ENCODE assay signal across 9 mouse cellular contexts in the genomic region with DNA sequence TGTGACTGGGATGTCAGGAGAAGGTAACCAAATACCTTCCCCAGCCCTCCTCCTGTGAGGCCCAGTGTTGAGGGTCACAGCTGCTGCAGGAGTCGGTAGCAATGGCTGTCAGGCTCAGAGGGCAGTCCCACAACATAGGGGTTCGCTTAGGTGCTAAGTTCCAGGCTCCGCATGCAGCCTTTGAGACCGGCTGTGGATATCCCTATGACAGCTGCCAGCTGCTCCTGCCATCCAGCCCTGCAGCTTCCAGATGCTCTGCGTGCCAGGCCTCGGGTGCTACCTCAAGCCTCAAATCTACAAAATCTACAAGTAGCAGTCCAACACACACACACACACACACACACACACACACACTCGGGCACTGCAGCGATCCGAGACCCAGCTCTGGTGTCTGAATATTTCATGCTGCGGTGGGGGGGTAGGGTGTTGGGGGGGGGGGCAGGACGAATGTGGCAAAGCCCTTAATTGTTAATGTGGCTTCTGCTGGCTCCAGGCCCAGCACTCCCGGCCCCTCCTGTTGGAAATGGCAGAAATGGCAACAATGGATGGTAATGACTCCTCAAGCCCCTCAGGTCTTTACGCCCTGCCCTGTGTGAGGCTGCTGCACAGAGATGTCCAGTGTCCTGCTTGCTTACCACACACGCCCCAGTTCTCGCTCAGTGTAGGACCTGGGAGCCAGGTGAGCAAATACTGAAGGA. TPM values are rescaled to one million over a fixed set of nuclear protein-coding genes. Genes with fewer than 3 reads are reported as not detected.
DNase-seq lines count a peak whose midpoint lies in the region; ATAC-seq and TF ChIP-seq lines count a peak whose summit lies in the region.
"Had no signal": no experiment of that assay in that cellular context is flagged by ENCODE, and none has a peak within 500 bp of the region (broad histone marks: within the 10 kb centered on the region; RNA-seq: fewer than 3 reads in every experiment).

No protein-coding gene starts in this region.

- H3K4me1 ChIP-seq in lung, embryonic 15.5 days = peaks cover 44% of the 10 kb centered on the region
- H3K4me1 ChIP-seq in lung, adult 2 months (ENCODE audit: control insufficient read depth, insufficient read depth, low read length) = peaks cover 4% of the 10 kb centered on the region; the same call in 1 of the 2 replicates
- peaks cover 64% of the 10 kb centered on the region for H3K4me1 ChIP-seq in forebrain, embryonic 10.5 days
- H3K4me1 ChIP-seq in intestine, embryonic 16.5 days (ENCODE audit: control insufficient read depth, insufficient read depth, low read length) = peaks cover 25% of the 10 kb centered on the region
- H3K4me1 ChIP-seq in neural tube, embryonic 14.5 days (ENCODE audit: control insufficient read depth, insufficient read depth, low read length) = peaks cover 32% of the 10 kb centered on the region

- H3K9ac ChIP-seq in lung, embryonic 15.5 days = no peak overlapping the region
- 0 out of 2 replicates have a peak overlapping the region, but pooled peaks have one; percentile 27 for H3K9ac ChIP-seq in intestine, embryonic 16.5 days (ENCODE audit: low read depth, low read length)
- no peak overlapping the region for H3K9ac ChIP-seq in neural tube, embryonic 14.5 days (replicated peaks; ENCODE audit: low read depth, low read length)

- H3K27ac ChIP-seq in lung, embryonic 15.5 days = no peak overlapping the region; the same call in 1 of the 2 replicates
- H3K27ac ChIP-seq in forebrain, embryonic 10.5 days = peak overlapping the region; percentile 95
- H3K27ac ChIP-seq in intestine, embryonic 16.5 days (ENCODE audit: low read length) = no peak overlapping the region
- H3K27ac ChIP-seq in neural tube, embryonic 14.5 days (ENCODE audit: low read depth, low read length) = peak overlapping the region; percentile 97

- 35% methylated on average over 15 of the region's 15 CpGs for WGBS in lung, embryonic 15.5 days
- WGBS in lung, adult 2 months = 62% methylated on average over 15 of the region's 15 CpGs
- WGBS in forebrain, embryonic 10.5 days = 45% methylated on average over 15 of the region's 15 CpGs
- WGBS in intestine, embryonic 16.5 days = 55% methylated on average over 15 of the region's 15 CpGs
- WGBS in neural tube, embryonic 14.5 days = 21% methylated on average over 15 of the region's 15 CpGs

- H3K4me3 ChIP-seq in lung, embryonic 15.5 days = no peak overlapping the region
- no peak overlapping the region for H3K4me3 ChIP-seq in lung, adult 2 months (replicated peaks; ENCODE audit: extremely low read depth, low read depth, low read length)
- H3K4me3 ChIP-seq in forebrain, embryonic 10.5 days = peak overlapping the region; percentile 88
- H3K4me3 ChIP-seq in intestine, embryonic 16.5 days (ENCODE audit: low read length) = no peak overlapping the region
- H3K4me3 ChIP-seq in neural tube, embryonic 14.5 days (ENCODE audit: low read depth, low read length) = peak overlapping the region; percentile 88; the same call in 1 of the 2 replicates

- H3K36me3 ChIP-seq in lung, embryonic 15.5 days = no peaks in the 10 kb centered on the region
- no peaks in the 10 kb centered on the region for H3K36me3 ChIP-seq in forebrain, embryonic 10.5 days (replicated peaks)
- H3K36me3 ChIP-seq in intestine, embryonic 16.5 days (ENCODE audit: control insufficient read depth, insufficient read depth, low read length) = no peaks in the 10 kb centered on the region
- no peaks in the 10 kb centered on the region for H3K36me3 ChIP-seq in neural tube, embryonic 14.5 days (ENCODE audit: control insufficient read depth, insufficient read depth, low read length)

- TF ChIP-seq POLR2A in lung, adult 2 months (IDR thresholded peaks at IDR 0.05; ENCODE audit: borderline replicate concordance, extremely low read depth, low read depth, low read length) = no peak

- no peaks in the 10 kb centered on the region for H3K9me3 ChIP-seq in lung, embryonic 15.5 days
- no peaks in the 10 kb centered on the region for H3K9me3 ChIP-seq in forebrain, embryonic 10.5 days
- no peaks in the 10 kb centered on the region for H3K9me3 ChIP-seq in intestine, embryonic 16.5 days (ENCODE audit: control insufficient read depth, low read length)
- no peaks in the 10 kb centered on the region for H3K9me3 ChIP-seq in neural tube, embryonic 14.5 days (ENCODE audit: control insufficient read depth, low read length)

- H3K27me3 ChIP-seq in lung, embryonic 15.5 days = peaks cover 11% of the 10 kb centered on the region; the same call in 1 of the 2 replicates
- H3K27me3 ChIP-seq in forebrain, embryonic 10.5 days (ENCODE audit: poor library complexity, severe bottlenecking) = peaks cover 24% of the 10 kb centered on the region
- H3K27me3 ChIP-seq in intestine, embryonic 16.5 days (replicated peaks; ENCODE audit: control insufficient read depth, insufficient read depth, low read length) = no peaks in the 10 kb centered on the region
- H3K27me3 ChIP-seq in neural tube, embryonic 14.5 days (ENCODE audit: control insufficient read depth, insufficient read depth, low read length) = no peaks in the 10 kb centered on the region

- 0 out of 2 replicates have a peak overlapping the region, but pooled peaks have one; percentile 83 for H3K4me2 ChIP-seq in lung, embryonic 15.5 days
- no peak overlapping the region for H3K4me2 ChIP-seq in intestine, embryonic 16.5 days (ENCODE audit: low read depth, low read length)
- peak overlapping the region; percentile 88; the same call in 1 of the 2 replicates for H3K4me2 ChIP-seq in neural tube, embryonic 14.5 days (ENCODE audit: low read depth, low read length)

- no peak for ATAC-seq in lung, embryonic 15.5 days (ENCODE audit: borderline replicate concordance, extremely low read depth, low FRiP score, low TSS enrichment)
- ATAC-seq in intestine, embryonic 16.5 days = no peak
- ATAC-seq in neural tube, embryonic 14.5 days (ENCODE audit: low read depth) = no peak

- TF ChIP-seq CTCF in lung, adult 2 months (IDR thresholded peaks at IDR 0.05; ENCODE audit: insufficient read depth, low read length) = no peak

- no peak for DNase-seq in lung, adult 2 months
- DNase-seq in forebrain, embryonic 10.5 days (ENCODE audit: extremely low spot score, low spot score) = no peak
- DNase-seq in liver = no peak
- DNase-seq in spleen, postnatal 10 days (ENCODE audit: low spot score in 2 of 2) = no peak
- no peak for DNase-seq in right cerebral cortex, postnatal 10 days (ENCODE audit: low spot score in 2 of 2)
- DNase-seq: adrenal gland, adult 2 months had no signal

RNA-seq across cellular contexts. Expression of gene Ccdc85c, which starts 3.1 kb away (rescaled TPM):
- 4.9 and 6.1 TPM in 2 replicates for polyA plus RNA-seq in lung, embryonic 15.5 days (2015; fragmentation: Nextera tagmentation; extraction: Ambion mirVana)
- 22.2 and 22.5 TPM in 2 replicates for polyA plus RNA-seq in lung, adult 2 months (2012; rRNA removed)
- polyA plus RNA-seq in forebrain, embryonic 10.5 days (2016; fragmentation: Nextera tagmentation; extraction: Ambion mirVana) = 13.5 and 14.6 TPM in 2 replicates
- 4.8 and 7.1 TPM in 2 replicates for polyA plus RNA-seq in intestine, embryonic 16.5 days (2015; fragmentation: Nextera tagmentation; extraction: Ambion mirVana)
- polyA plus RNA-seq in neural tube, embryonic 14.5 days (2014; fragmentation: Nextera tagmentation; extraction: Ambion mirVana) = 15.3 and 17.3 TPM in 2 replicates

RNA-seq across cellular contexts. Expression of gene Hhipl1, which starts 27.7 kb away (rescaled TPM):
- 0.89 and 1.0 TPM in 2 replicates for polyA plus RNA-seq in lung, embryonic 15.5 days (2015; fragmentation: Nextera tagmentation; extraction: Ambion mirVana)
- polyA plus RNA-seq in lung, adult 2 months (2012; rRNA removed) = 1.3 and 1.8 TPM in 2 replicates
- polyA plus RNA-seq in forebrain, embryonic 10.5 days (2016; fragmentation: Nextera tagmentation; extraction: Ambion mirVana) = 2.8 and 3.4 TPM in 2 replicates
- polyA plus RNA-seq in intestine, embryonic 16.5 days (2015; fragmentation: Nextera tagmentation; extraction: Ambion mirVana) = 0.43 and 0.53 TPM in 2 replicates
- polyA plus RNA-seq in neural tube, embryonic 14.5 days (2014; fragmentation: Nextera tagmentation; extraction: Ambion mirVana) = 2.0 and 2.3 TPM in 2 replicates

RNA-seq across cellular contexts. Expression of gene Cyp46a1, which starts 55.8 kb away (rescaled TPM):
- 6.3 and 6.6 TPM in 2 replicates for polyA plus RNA-seq in lung, embryonic 15.5 days (2015; fragmentation: Nextera tagmentation; extraction: Ambion mirVana)
- 1.6 and 3.0 TPM in 2 replicates for polyA plus RNA-seq in lung, adult 2 months (2012; rRNA removed)
- 19.4 and 20.1 TPM in 2 replicates for polyA plus RNA-seq in forebrain, embryonic 10.5 days (2016; fragmentation: Nextera tagmentation; extraction: Ambion mirVana)
- 3.8 and 4.6 TPM in 2 replicates for polyA plus RNA-seq in intestine, embryonic 16.5 days (2015; fragmentation: Nextera tagmentation; extraction: Ambion mirVana)
- polyA plus RNA-seq in neural tube, embryonic 14.5 days (2014; fragmentation: Nextera tagmentation; extraction: Ambion mirVana) = 19.6 and 25.4 TPM in 2 replicates

Comparison
In these comparisons a context has a peak if more than half of its experiments do, and no peak if none do; other contexts are left out.
1. H3K27ac ChIP-seq: peak in forebrain, embryonic 10.5 days (single experiment) and neural tube, embryonic 14.5 days (single experiment); none in lung, embryonic 15.5 days (single experiment) and intestine, embryonic 16.5 days (single experiment).
2. H3K4me3 ChIP-seq: peak in forebrain, embryonic 10.5 days (single experiment) and neural tube, embryonic 14.5 days (single experiment); none in lung, embryonic 15.5 days (single experiment), lung, adult 2 months (single experiment) and intestine, embryonic 16.5 days (single experiment).